22 mouse cellular contexts compared by ENCODE assay signal in the genomic region with DNA sequence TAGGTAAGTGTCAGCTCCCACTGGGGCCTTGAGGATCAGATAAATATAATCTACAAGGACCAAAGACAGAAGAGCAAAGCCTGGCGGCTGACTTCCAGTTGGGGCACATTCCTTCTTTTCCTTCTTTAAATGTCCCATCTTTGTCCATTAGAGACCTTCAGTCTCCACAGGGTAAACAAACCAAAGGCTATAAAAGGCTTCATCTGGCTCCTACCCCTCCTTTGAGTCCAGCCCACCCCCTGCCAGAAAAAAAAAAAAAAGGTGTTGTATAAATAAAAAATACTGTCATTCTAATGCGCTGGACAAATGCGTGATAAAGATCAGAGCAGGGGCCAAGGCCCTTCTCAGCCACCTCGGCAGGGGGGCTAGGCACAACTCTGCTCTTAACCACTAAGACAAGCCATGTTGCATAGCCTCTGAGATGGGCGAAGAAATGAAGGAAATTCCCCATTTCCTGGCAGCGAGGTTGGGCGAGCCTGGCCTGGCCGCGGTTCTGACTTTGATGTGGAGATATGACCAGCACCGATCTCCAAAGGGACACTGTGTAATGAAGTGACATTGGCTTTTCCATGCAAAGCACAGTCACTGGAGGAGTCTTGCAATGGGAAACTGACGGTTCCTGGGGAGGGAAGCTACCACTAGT.
A peak's percentile ranks its signal among the peaks of the same experiment; 100 is the strongest.
DNase-seq lines count a peak whose midpoint lies in the region; ATAC-seq lines count a peak whose summit lies in the region.
"Had no signal": no experiment of that assay in that cellular context is flagged by ENCODE, and none has a peak within 500 bp of the region (broad histone marks: within the 10 kb centered on the region; RNA-seq: fewer than 3 reads in every experiment).

No protein-coding gene starts in this region.

- no peak overlapping the region for H3K9ac ChIP-seq in midbrain, embryonic 15.5 days
- H3K9ac ChIP-seq: heart, embryonic 15.5 days; limb, embryonic 15.5 days; liver, postnatal 0 days; stomach, embryonic 15.5 days had no signal

- no peaks in the 10 kb centered on the region for H3K9me3 ChIP-seq in midbrain, embryonic 15.5 days
- H3K9me3 ChIP-seq: forebrain, embryonic 10.5 days; heart, embryonic 15.5 days; hindbrain, embryonic 10.5 days; limb, embryonic 15.5 days; stomach, embryonic 15.5 days had no signal

- H3K4me3 ChIP-seq in midbrain, embryonic 15.5 days = no peak overlapping the region
- H3K4me3 ChIP-seq: forebrain, embryonic 10.5 days; heart, embryonic 15.5 days; hindbrain, embryonic 10.5 days; limb, embryonic 15.5 days; stomach, embryonic 15.5 days had no signal

- H3K36me3 ChIP-seq in midbrain, embryonic 15.5 days (replicated peaks) = no peaks in the 10 kb centered on the region
- H3K36me3 ChIP-seq: forebrain, embryonic 10.5 days; G1E; heart, embryonic 15.5 days; hindbrain, embryonic 10.5 days; limb, embryonic 15.5 days; stomach, embryonic 15.5 days had no signal

- intact Hi-C loops in left cerebral cortex, postnatal 4 days (cut with DNase I) = no loop called here

- H3K4me1 ChIP-seq in midbrain, embryonic 15.5 days = peaks cover 5% of the 10 kb centered on the region
- H3K4me1 ChIP-seq: limb, embryonic 15.5 days; stomach, embryonic 15.5 days had no signal

- DNase-seq in adrenal gland, postnatal 36 days = peak; percentile 16 to 32
- no peak for DNase-seq in adrenal gland, adult 2 months
- peak; percentile 10 for DNase-seq in kidney, adult 9 months
- no peak for DNase-seq in kidney, adult 11 months
- DNase-seq in lung, adult 18-20 months = peak; percentile 71 to 74
- peak; percentile 67 for DNase-seq in lung, postnatal 14 days
- DNase-seq in left cerebral cortex, postnatal 4 days = no peak
- DNase-seq: cerebellum, adult 18-20 months; cerebellum, postnatal 25 days; gastrocnemius, postnatal 14 days; liver, postnatal 0 days; retina, postnatal 1 day; thymus, adult 18-20 months had no signal

- H3K27ac ChIP-seq in midbrain, embryonic 15.5 days = no peak overlapping the region
- H3K27ac ChIP-seq: forebrain, embryonic 10.5 days; heart, embryonic 15.5 days; hindbrain, embryonic 10.5 days; hindbrain, postnatal 0 days; limb, embryonic 15.5 days; stomach, embryonic 15.5 days had no signal

- H3K27me3 ChIP-seq in midbrain, embryonic 15.5 days (replicated peaks) = no peaks in the 10 kb centered on the region
- H3K27me3 ChIP-seq: stomach, embryonic 15.5 days had no signal

- WGBS in midbrain, embryonic 15.5 days = 72% methylated on average over 11 of the region's 11 CpGs

- no peak for ATAC-seq in midbrain, embryonic 15.5 days (replicated peaks)
- ATAC-seq: hindbrain, postnatal 0 days; intestine, postnatal 0 days; liver, postnatal 0 days had no signal

- no peak overlapping the region for H3K4me2 ChIP-seq in midbrain, embryonic 15.5 days
- H3K4me2 ChIP-seq: heart, embryonic 15.5 days; limb, embryonic 15.5 days; stomach, embryonic 15.5 days had no signal

Comparison
In these comparisons a context has a peak if more than half of its experiments do, and no peak if none do; other contexts are left out.
1. DNase-seq: peak in adrenal gland, postnatal 36 days (2 of 2), kidney, adult 9 months (single experiment), lung, adult 18-20 months (2 of 2) and lung, postnatal 14 days (single experiment); none in adrenal gland, adult 2 months (single experiment), kidney, adult 11 months (single experiment) and left cerebral cortex, postnatal 4 days (single experiment).